Mouse (Mus musculus) Muller cell, postnatal 12 days (primary cell): ENCODE measurements around the gene Lrrc3b.
A peak's percentile ranks its signal among the peaks of the same experiment; 100 is the strongest.

Source experiments
- DNase-seq: peaks from one replicate; pipeline ENCODE4 v3.0.0-alpha.2; 2015; ENCODE audit errors: inconsistent ontology term

Lrrc3b gene

GRCm38 (mm10) chr14:15438485-15439157 lies at the start of gene Lrrc3b:
Lrrc3b (minus strand) TSS chr14:15438987.
- peak; percentile 33 for DNase-seq

GRCm38 (mm10) chr14:15477668-15478067 lies 38.9 kb upstream of the Lrrc3b start:
- no peak for DNase-seq

- peak; percentile 33 for DNase-seq
Measured at GRCm38 (mm10) chr14:15438096-15438484, 697 bp downstream of the Lrrc3b start.

- DNase-seq, result no peak
Measured at GRCm38 (mm10) chr14:15437501-15437941, 1.3 kb downstream of the Lrrc3b start.

GRCm38 (mm10) chr14:15437046-15437445 lies 1.7 kb downstream of the Lrrc3b start:
- no peak for DNase-seq

GRCm38 (mm10) chr14:15436586-15436985 lies 2.2 kb downstream of the Lrrc3b start:
- DNase-seq, result no peak

GRCm38 (mm10) chr14:15432396-15432795 lies 6.4 kb downstream of the Lrrc3b start:
- peak; percentile 26 for DNase-seq

GRCm38 (mm10) chr14:15421624-15422023 lies 17.2 kb downstream of the Lrrc3b start:
- no peak for DNase-seq

GRCm38 (mm10) chr14:15410686-15411534 lies 27.9 kb downstream of the Lrrc3b start:
- DNase-seq, result no peak

GRCm38 (mm10) chr14:15385536-15385935 lies 53.3 kb downstream of the Lrrc3b start:
- no peak for DNase-seq

- DNase-seq, result no peak
Measured at GRCm38 (mm10) chr14:15384972-15385371, 53.8 kb downstream of the Lrrc3b start.

GRCm38 (mm10) chr14:15384532-15384931 lies 54.3 kb downstream of the Lrrc3b start:
- no peak for DNase-seq

GRCm38 (mm10) chr14:15383133-15383532 lies 55.7 kb downstream of the Lrrc3b start:
- DNase-seq, result no peak

GRCm38 (mm10) chr14:15377368-15377767 lies 61.4 kb downstream of the Lrrc3b start:
- DNase-seq, result no peak

- peak; percentile 42 for DNase-seq
Measured at GRCm38 (mm10) chr14:15376786-15377185, 62.0 kb downstream of the Lrrc3b start.

GRCm38 (mm10) chr14:15374271-15374670 lies 64.5 kb downstream of the Lrrc3b start:
- no peak for DNase-seq

GRCm38 (mm10) chr14:15372985-15373384 lies 65.8 kb downstream of the Lrrc3b start:
- no peak for DNase-seq

- no peak for DNase-seq
Measured at GRCm38 (mm10) chr14:15365045-15365444, 73.7 kb downstream of the Lrrc3b start.

- no peak for DNase-seq
Measured at GRCm38 (mm10) chr14:15359893-15360292, 78.9 kb downstream of the Lrrc3b start.

- DNase-seq, result no peak
Measured at GRCm38 (mm10) chr14:15359134-15359533, 79.7 kb downstream of the Lrrc3b start.

- peak; percentile 45 for DNase-seq
Measured at GRCm38 (mm10) chr14:15355512-15355911, 83.3 kb downstream of the Lrrc3b start.

- DNase-seq, result no peak
Measured at GRCm38 (mm10) chr14:15354299-15354698, 84.5 kb downstream of the Lrrc3b start.

GRCm38 (mm10) chr14:15333130-15333529 lies 105.7 kb downstream of the Lrrc3b start:
- DNase-seq, result no peak
